In genomic region chr9:118545146-118545545, GRCm38 (mm10) we compare ENCODE assay signal across 15 mouse cellular contexts.
"Had no signal": no experiment of that assay in that cellular context is flagged by ENCODE, and none has a peak within 500 bp of the region (broad histone marks: within the 10 kb centered on the region; RNA-seq: fewer than 3 reads in every experiment).

No protein-coding gene starts in this region.

- H3K9me3 ChIP-seq: limb, embryonic 15.5 days; liver, embryonic 12.5 days; midbrain, embryonic 10.5 days; neural tube, embryonic 15.5 days had no signal

- H3K9ac ChIP-seq: limb, embryonic 15.5 days; liver, embryonic 12.5 days; neural tube, embryonic 15.5 days had no signal

- H3K27me3 ChIP-seq: limb, embryonic 15.5 days; liver, embryonic 12.5 days; neural tube, embryonic 15.5 days had no signal

- ATAC-seq: liver, embryonic 12.5 days had no signal

- DNase-seq: kidney, adult 9 months; kidney, postnatal 36 days; layer of hippocampus, adult 9-11 months; layer of hippocampus, postnatal 36 days; lung, postnatal 36 days; midbrain, embryonic 14.5 days; right cerebral cortex, adult 18-20 months; right cerebral cortex, postnatal 25 days; thymus, postnatal 36 days had no signal

- H3K27ac ChIP-seq: kidney, postnatal 0 days; limb, embryonic 15.5 days; liver, embryonic 12.5 days; midbrain, embryonic 10.5 days; neural tube, embryonic 15.5 days had no signal

- H3K4me1 ChIP-seq: limb, embryonic 15.5 days; liver, embryonic 12.5 days; midbrain, embryonic 10.5 days; neural tube, embryonic 15.5 days had no signal

- H3K4me3 ChIP-seq: limb, embryonic 15.5 days; liver, embryonic 12.5 days; midbrain, embryonic 10.5 days; myocyte; neural tube, embryonic 15.5 days had no signal

- H3K4me2 ChIP-seq: limb, embryonic 15.5 days; liver, embryonic 12.5 days; neural tube, embryonic 15.5 days had no signal
